Mouse (Mus musculus): ENCODE data around the gene Lama4.

DNA sequence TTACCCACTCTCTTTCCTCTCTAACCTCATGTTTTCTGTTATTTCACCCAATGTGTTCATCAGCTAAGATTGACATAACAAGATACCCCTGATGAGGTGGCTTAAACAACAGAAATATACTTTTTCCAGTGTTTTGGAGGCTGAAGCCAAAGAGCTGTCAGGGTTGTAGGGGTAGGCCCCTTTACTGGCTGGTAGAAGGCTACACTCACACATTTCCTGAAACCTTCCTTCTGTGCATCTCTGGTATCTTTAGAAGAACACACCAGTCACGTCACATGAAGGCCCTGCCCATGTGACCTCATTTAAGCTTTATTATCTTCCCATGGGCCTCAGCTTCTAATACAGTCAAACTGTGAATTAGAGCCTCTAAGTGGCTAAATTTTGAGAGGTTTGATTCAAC lies 12.9 kb downstream of the Lama4 start:
- TF ChIP-seq CTCF (IDR thresholded peaks at IDR 0.05; ENCODE audit: extremely low read depth, insufficient read depth, low read length), result no peak
- no peak for TF ChIP-seq POLR2A (IDR thresholded peaks at IDR 0.05; ENCODE audit: extremely low read depth, insufficient read depth, low read length)
